Mouse (Mus musculus) cortical plate, adult 2 months (tissue): Measurements from ENCODE around the gene Ptprt. TPM values are rescaled to one million over a fixed set of nuclear protein-coding genes. Genes with fewer than 3 reads are reported as not detected.

Experiments
- H3K27ac ChIP-seq: fragments of 200-500 bp; 2 replicates; pipeline ENCODE4 v1.5.1; 2012; ENCODE audit warnings: low read length, control low read depth, inconsistent platforms; ENCODE audit not compliant: insufficient read depth
- H3K4me1 ChIP-seq: fragments of 200-500 bp; 2 replicates; pipeline ENCODE4 v1.6.1; 2011; ENCODE audit warnings: low read length; ENCODE audit not compliant: control insufficient read depth, insufficient read depth
- H3K4me3 ChIP-seq: fragments of 200-500 bp; 2 replicates; pipeline ENCODE4 v1.5.1; 2011; ENCODE audit warnings: mild to moderate bottlenecking, low read length, control low read depth; ENCODE audit not compliant: insufficient read depth
- CTCF ChIP-seq: fragments of 200-500 bp; IDR thresholded peaks from 2 replicates; pipeline ENCODE4 v1.5.1; 2011; ENCODE audit warnings: mild to moderate bottlenecking, control low read depth, low read length; ENCODE audit not compliant: insufficient read depth; ENCODE audit errors: extremely low read depth
- POLR2A ChIP-seq: fragments of 200-500 bp; IDR thresholded peaks from 2 replicates; pipeline ENCODE4 v1.6.1; 2011; ENCODE audit warnings: mild to moderate bottlenecking, low read length, control low read depth; ENCODE audit not compliant: insufficient read depth; ENCODE audit errors: extremely low read depth
- polyA plus RNA-seq: library from polyadenylated mRNA; depleted of rRNA; stranded (reverse); fragments of >200 nt; gene quantifications from 2 replicates; pipeline ENCODE4 v1.2.3, GENCODE M21; 2012

Gene Ptprt
- polyA plus RNA-seq, 1 experiment, result 24.0 TPM

GRCm38 (mm10) chr2:161704410-161704809 is 956.5 kb downstream of the Ptprt start:
- H3K4me3 ChIP-seq, result no peak overlapping the region
- H3K27ac ChIP-seq, result no peak overlapping the region
- TF ChIP-seq CTCF (no peak), POLR2A (no peak)
- no peaks in the 10 kb centered on the region for H3K4me1 ChIP-seq

GRCm38 (mm10) chr2:161695819-161696218 is 965.1 kb downstream of the Ptprt start:
- TF ChIP-seq CTCF, result no peak
- no peak for TF ChIP-seq POLR2A
- H3K4me1 ChIP-seq, result peaks cover 1% of the 10 kb centered on the region; the same call in 1 of the 2 replicates
- H3K4me3 ChIP-seq, result no peak overlapping the region
- H3K27ac ChIP-seq, result no peak overlapping the region

- H3K4me1 ChIP-seq, result no peaks in the 10 kb centered on the region
- no peak overlapping the region for H3K27ac ChIP-seq
- no peak for TF ChIP-seq POLR2A
- TF ChIP-seq CTCF, result no peak
- no peak overlapping the region for H3K4me3 ChIP-seq
Observed at GRCm38 (mm10) chr2:161668302-161668986, 992.5 kb downstream of the Ptprt start.

- H3K4me3 ChIP-seq, result no peak overlapping the region
- no peaks in the 10 kb centered on the region; the same call in 1 of the 2 replicates for H3K4me1 ChIP-seq
- H3K27ac ChIP-seq, result no peak overlapping the region
- TF ChIP-seq POLR2A (no peak), CTCF (no peak)
Observed at GRCm38 (mm10) chr2:161661912-161662311, 999.0 kb downstream of the Ptprt start.

GRCm38 (mm10) chr2:161660827-161661226 is 1000.1 kb downstream of the Ptprt start:
- Histone ChIP-seq H3K4me1 (no peaks in the 10 kb centered on the region; the same call in 1 of the 2 replicates), H3K4me3 (no peak overlapping the region), H3K27ac (no peak overlapping the region)
- no peak for TF ChIP-seq POLR2A
- TF ChIP-seq CTCF, result peak; percentile 45; the same call in 1 of the 2 replicates

GRCm38 (mm10) chr2:161657046-161657445 is 1003.9 kb downstream of the Ptprt start:
- H3K4me3 ChIP-seq, result no peak overlapping the region
- H3K4me1 ChIP-seq, result no peaks in the 10 kb centered on the region; the same call in 1 of the 2 replicates
- no peak overlapping the region for H3K27ac ChIP-seq
- TF ChIP-seq POLR2A (no peak), CTCF (no peak)

- no peak overlapping the region for H3K4me3 ChIP-seq
- no peaks in the 10 kb centered on the region; the same call in 1 of the 2 replicates for H3K4me1 ChIP-seq
- no peak for TF ChIP-seq CTCF
- no peak for TF ChIP-seq POLR2A
- H3K27ac ChIP-seq, result no peak overlapping the region
Observed at GRCm38 (mm10) chr2:161656632-161657031, 1004.3 kb downstream of the Ptprt start.

- TF ChIP-seq POLR2A (no peak), CTCF (peak; percentile 14; the same call in 1 of the 2 replicates)
- no peaks in the 10 kb centered on the region for H3K4me1 ChIP-seq
- H3K4me3 ChIP-seq, result no peak overlapping the region
- no peak overlapping the region for H3K27ac ChIP-seq
Observed at GRCm38 (mm10) chr2:161640805-161641204, 1020.1 kb downstream of the Ptprt start.

GRCm38 (mm10) chr2:161634084-161634483 is 1026.9 kb downstream of the Ptprt start:
- TF ChIP-seq CTCF (no peak), POLR2A (no peak)
- Histone ChIP-seq H3K4me3 (no peak overlapping the region), H3K4me1 (no peaks in the 10 kb centered on the region), H3K27ac (no peak overlapping the region)

- Histone ChIP-seq H3K4me3 (no peak overlapping the region), H3K27ac (no peak overlapping the region), H3K4me1 (no peaks in the 10 kb centered on the region)
- TF ChIP-seq CTCF, result no peak
- no peak for TF ChIP-seq POLR2A
Observed at GRCm38 (mm10) chr2:161625896-161626295, 1035.1 kb downstream of the Ptprt start.
